Mouse (Mus musculus): Measurements from ENCODE around the gene Dus4l.
"Not testable (repeated sequence)": the region's sequence is repeated elsewhere in the genome, so short reads cannot be mapped to it uniquely, and the experiment has no call there.

Gene Dus4l

DNA sequence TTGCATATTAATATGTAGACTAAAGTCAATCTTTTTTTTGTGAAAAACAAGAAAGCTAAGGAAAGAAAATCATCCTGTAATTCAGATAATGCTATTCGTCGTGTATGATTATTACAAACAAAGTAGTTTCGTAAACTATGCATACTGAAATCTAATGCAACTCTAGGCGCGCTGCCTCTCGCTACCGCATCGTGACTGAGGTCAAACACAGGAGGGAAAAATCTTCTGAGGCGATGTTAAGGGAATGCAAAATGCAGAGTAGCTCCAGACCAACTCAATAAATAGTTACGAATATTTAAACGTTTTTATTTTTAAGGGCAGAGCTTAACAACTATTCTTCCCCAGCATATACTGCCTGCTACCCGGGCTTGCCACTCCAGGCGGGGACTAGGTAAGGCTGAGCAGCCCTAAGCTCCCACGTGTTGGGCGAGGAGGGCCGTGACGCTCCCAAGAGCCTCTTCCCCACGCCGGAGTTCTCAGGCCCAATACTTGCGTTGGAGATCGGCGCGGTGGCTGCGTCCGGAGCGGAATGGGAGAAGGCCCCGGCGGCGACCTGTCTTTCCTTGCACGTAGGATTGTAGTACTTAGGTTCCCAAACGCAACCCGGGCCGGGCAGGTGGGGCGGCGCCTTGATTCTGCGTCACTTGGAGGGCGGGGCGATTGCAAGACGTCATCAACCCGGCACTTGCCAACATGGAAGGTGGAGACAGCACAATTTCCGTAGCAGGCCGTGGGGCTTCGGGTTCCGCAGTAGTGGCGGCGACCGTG lies at the start of gene Dus4l, which contains the start of gene Cog5:
Gene Dus4l, minus strand, starts transcription at position 630 of the 768 bp plus-strand sequence.
Gene Cog5, plus strand, starts transcription at position 673 of the 768 bp plus-strand sequence.
- in situ Hi-C loops (cut with MboI, MseI) = loop anchor here (10.0 kb wide), 2 partner anchors 290 to 740 kb away; partner anchors contain the start of genes Acp1 and Sh3yl1

DNA sequence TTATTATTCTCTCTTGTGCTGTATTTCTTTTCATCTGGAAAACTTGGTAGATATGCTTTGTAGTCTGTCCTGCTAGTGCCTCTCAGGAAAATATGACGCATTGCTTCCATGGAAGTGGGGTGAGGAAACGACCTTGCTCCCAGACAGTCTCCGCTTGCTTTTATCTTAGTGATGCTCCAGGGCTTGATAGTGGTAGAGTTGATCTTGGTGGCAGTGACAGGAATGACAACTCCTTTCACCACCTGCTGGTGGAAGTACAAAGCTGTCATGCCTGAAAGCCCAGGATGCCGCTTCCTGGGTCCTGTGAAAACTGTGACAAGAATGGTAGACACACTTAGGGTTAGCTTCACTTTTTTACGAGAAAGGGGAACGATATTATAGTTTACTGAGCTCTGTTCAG lies 49.3 kb upstream of the Dus4l start:
- in situ Hi-C loops (cut with MboI, MseI) = no loop called here

DNA sequence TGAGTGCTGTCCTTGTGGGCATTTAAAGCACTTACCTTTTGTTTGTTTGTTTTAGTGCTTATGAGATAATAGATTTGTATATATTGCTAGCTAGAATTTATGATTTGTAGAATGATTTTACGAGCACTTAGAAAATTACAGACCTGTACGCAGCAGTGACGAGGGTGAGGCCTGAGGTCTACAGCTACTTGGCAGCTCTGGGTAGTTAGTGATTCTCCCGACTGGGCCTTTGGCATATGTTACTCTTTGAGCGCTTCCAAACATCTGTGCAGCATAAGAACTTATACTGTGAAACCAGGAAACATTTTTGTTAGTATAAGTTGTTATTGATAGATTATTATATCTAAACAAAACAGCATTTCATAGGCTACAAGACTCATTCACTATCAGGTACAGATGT lies 46.8 kb upstream of the Dus4l start:
- in situ Hi-C loops (cut with MboI, MseI) = no loop called here

DNA sequence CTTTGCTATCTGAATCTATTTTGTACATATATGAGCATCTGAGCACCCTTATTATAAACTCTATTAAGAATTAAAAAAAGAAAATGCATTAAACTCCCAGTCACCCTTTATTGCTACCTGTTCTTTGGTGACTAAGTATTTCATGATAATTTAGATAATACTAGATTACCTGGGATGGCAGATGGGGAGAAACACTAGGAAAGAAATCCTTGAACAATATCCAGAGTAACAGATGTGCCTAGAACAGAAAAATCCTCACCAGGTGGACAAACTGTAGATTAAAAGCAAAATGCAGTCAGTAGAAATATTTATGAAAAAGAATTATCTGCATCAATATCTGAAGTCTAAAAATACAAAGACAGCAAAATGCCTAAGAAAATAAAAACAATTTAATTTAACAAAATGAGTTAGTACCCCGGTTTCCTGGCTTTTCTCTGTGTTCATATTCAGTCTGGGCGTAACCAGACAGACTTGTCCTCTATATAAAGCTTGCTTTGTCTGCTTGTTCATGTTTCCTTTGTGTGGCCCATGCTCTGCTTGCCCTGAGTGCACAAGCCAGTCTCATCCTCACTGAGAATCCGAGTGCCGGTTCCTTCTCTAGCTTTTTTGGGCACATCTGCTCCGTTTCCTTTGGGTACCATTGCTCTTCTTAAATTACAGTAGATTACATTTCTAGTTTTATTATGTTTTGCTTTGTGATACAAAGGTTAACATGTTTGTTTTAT lies 46.2 kb upstream of the Dus4l start:
- in situ Hi-C loops (cut with MboI, MseI) = no loop called here

DNA sequence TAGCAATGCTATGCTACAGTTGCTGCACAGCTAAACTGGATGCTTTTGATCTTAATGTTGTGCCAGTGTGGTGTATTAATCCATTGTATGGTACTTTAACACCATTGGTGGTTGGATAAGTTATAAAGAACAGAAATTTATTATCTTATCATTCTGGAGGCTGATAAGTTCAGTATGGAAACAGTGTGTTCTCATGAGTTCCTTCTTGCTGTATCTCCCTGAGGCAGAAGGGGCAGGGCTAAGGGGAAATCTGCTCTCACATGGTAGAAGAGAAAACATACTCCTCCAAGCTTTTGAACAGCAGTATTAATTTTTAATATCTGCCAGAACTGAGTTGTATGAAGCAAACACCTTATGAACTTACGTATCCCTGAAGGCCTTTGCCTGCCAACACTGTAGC lies 38.7 kb upstream of the Dus4l start:
- in situ Hi-C loops (cut with MboI, MseI) = no loop called here

DNA sequence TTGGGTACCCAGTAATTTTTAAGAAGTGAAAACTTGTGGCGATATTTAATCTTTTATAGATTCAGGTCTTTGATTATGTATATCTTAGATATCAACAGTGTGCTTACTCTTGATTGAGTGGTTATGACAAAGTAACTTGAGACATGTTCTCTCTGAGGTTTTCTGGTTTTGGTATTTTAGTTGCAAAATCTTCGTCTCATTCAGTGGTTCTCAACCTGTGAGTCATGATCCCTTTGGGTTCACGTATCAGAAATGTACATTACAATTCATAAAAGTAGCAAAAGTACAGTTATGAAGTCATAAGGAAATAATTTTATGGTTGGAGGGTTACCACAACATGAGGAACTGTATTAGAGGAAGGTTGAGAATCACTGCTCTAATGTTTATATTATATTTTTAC lies 32.1 kb upstream of the Dus4l start:
- in situ Hi-C loops (cut with MboI, MseI) = no loop called here

DNA sequence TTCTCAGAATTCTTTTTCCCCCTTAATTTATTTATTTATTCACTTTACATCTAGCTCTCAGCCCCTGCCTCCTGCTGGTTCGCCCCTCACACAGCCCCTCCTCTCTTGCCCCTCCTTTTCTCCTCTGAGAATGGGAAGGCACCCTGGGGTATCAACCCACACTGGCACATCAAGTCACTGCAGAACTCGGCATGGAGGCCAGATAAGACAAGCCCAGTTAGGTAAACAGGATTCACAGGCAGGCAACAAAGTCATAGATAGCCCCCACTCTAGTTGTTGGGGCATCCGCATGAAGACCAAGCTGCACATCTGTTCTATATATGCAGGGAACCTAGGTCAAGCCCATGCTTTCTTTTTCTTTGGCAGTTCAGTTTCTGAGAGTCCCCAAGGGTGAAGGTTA lies 12.6 kb upstream of the Dus4l start:
- in situ Hi-C loops (cut with MboI, MseI) = no loop called here

DNA sequence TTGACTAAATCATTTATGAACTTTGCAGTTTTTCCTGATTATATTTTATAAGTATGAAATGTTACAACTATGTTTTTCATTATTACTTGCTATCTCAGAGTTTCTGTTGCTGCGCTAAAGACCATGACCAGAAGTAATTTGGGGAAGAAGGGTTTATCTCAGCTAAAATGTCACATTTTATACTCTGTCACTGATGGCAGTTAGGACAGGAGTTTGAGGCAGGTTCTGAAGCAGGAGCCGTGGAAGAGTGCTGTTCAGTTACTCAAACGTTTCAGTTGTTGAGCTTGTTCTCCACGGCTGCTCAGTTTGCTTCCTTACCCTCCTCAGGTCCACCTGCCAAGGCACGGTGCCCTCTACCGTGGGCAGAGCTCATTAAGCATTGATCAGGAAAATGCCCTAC lies 11.4 kb upstream of the Dus4l start:
- in situ Hi-C loops (cut with MboI, MseI) = no loop called here

DNA sequence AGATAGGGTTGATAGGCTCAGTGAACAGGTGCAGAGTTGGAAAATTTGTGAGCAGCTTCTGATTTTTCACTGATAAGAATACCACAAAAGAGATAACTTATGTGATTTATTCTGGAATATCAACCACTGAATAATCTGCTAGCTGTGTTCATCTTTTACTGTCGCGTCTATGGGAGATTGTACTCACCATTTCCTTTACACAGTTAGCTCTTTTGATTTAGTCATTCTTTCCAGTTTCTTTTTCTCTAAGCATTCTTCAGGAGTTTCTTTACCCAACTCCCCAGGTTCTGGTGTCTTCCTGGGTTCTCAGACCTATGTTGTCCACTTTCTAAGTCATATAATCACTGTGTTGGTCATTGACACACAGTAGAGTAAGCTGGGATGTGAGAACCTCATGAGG lies 2.2 kb upstream of the Dus4l start:
- in situ Hi-C loops (cut with MboI, MseI) = loop anchor here (10.0 kb wide), 2 partner anchors 288 to 742 kb away; partner anchors contain the start of genes Acp1 and Sh3yl1

DNA sequence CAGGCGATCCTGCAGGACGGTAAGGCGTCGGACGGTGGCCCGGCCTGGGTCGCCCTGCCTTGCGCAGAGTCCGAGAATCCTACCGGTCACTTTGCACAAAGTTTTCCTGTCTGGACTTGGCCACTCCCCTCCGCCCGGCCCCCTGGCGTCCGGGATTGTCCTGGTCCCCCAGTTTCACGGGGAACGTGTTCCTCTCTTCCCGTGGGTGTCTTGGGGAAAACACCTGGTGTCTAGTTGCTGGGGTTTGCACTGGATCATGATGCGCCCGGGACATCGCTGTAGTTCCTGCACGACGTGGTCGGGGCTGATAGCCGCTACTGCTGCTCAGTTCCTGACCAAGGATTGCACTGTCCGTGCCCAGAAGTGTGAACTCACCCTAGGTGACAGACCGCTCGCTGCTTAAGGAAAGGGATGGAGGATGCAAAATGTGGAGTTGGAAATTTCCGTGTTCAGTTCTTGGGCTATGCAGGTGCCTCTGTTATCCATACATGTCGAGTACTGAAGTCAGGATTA lies 395 bp upstream of the Dus4l start:
- in situ Hi-C loops (cut with MboI, MseI) = loop anchor here (10.0 kb wide), 2 partner anchors 290 to 740 kb away; partner anchors contain the start of genes Acp1 and Sh3yl1

DNA sequence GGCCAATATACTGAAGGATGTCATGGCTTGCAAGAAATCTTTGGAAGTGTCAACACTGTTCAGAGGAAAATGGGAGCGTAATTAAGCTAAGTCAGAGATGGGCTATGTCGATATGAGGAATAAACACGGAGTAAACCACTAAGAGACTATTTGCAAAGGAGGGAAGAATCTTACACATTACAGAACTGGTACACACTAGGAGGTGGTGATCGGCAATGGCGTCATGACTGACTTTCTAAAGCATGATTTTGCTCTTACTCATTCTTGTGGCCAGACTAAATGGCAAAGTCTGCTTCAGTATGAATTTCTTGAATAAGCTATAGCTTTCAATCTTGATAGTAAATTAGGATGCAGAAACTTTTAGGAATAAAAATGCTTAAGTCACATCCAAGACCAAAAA lies 1.0 kb downstream of the Dus4l start:
- in situ Hi-C loops (cut with MboI, MseI) = loop anchor here (10.0 kb wide), 2 partner anchors 291 to 739 kb away; partner anchors contain the start of genes Acp1 and Sh3yl1

DNA sequence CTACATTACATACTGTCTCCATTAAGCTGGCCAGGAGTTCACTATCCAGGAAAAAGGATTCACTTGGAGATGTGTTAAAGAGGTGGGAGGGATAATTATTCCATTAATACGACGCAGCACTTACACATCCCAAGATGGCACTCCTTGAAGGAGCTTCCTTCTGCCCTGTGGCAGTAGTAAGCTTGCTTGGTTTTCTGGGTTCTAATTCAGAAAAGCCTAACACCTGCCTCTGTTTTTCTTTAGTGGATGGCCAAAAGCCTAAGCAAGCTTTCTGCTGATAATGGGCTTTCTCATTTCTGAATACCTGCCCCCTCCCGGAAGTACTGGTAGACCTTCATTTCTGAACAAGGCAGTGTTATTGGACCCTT lies 19.4 kb downstream of the Dus4l start:
- in situ Hi-C loops (cut with MboI, MseI) = no loop called here

DNA sequence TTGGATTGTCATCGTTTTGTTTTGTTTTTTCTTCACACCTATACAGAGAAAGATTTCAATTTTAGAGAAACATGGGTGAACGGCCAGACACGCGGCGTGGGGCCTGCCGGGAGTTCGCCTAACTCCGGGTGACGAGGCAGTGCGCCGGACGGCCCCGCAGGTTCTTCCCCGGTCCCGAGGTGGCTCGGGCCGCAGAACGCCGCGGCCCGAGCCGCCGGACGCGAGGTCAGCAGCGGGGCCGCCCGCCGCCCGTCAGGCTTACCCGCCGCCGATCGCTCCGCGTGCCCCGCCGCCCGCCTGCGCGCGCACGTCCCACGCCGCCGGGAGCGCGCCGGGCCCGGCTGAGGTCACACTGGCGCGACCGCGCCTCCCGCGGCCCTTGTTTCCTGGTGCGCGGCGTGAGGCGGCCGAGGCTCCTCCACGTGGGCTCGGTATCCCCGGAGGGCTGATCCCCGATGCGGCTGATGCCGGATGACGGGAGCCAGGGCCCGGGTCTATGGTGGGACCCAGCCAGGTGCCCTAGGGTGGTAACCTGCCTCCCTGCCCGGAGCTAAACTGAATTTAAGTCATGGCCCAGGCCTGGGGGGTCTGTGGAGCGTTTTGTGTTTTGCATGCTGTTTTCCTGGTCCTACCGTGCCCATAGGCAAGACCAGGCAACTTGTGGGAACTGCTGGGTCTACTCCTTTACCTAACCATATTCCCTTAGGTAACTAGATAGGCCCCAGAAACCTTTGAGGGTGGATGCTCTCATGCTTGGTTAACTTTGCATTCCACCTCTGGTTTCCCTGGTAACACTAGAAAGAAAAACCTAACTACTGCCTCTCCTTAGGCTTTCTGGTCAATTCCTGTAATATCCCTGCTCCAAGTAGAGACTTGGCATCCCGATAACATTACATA lies 20.0 kb downstream of the Dus4l start, which contains the start of gene Bcap29:
Gene Bcap29, minus strand, starts transcription at position 316 of the 897 bp plus-strand sequence.
- in situ Hi-C loops (cut with MboI, MseI) = loop anchor here (5.0 kb wide), 1 partner anchor 137 kb away; the partner anchor contains the start of gene Cbll1

DNA sequence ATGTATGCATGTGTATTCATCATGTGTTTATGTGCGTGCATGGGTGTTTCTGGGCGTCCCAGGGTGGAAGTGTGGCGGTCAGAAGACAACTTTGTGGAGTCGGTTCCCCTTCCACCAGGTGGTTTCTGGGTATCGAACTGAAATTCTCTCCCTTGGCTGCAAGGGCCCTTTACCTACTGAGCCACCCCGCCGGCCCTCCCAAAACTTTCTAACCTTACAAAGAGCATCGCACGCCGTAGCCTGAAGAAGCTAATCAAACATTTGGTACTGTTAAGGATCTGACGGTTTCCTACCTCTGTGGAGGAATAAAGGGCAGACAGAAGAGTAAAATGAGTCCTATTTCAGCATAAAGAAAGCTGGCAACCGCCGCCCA lies 20.7 kb downstream of the Dus4l start:
- in situ Hi-C loops (cut with MboI, MseI) = loop anchor here (5.0 kb wide), 1 partner anchor 137 kb away; the partner anchor contains the start of gene Cbll1

DNA sequence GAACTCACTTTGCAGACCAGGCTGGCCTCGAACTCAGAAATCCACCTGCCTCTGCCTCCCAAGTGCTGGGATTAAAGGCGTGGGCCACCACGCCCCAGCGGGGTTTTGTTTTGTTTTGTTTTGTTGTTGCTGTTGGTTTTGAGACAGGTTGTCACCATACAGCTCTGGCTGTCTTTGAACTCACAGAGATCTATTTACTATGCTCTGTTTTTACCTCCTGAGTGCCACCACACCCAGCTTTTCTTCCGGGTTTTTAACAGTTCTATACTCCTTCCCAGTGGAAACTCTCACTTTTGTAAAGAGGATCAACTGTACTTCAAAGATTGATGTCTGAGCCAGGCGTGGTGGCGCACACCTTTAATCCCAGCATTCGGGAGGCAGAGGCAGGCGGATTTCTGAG lies 26.2 kb downstream of the Dus4l start:
- in situ Hi-C loops (cut with MboI, MseI) = not testable (repeated sequence)

DNA sequence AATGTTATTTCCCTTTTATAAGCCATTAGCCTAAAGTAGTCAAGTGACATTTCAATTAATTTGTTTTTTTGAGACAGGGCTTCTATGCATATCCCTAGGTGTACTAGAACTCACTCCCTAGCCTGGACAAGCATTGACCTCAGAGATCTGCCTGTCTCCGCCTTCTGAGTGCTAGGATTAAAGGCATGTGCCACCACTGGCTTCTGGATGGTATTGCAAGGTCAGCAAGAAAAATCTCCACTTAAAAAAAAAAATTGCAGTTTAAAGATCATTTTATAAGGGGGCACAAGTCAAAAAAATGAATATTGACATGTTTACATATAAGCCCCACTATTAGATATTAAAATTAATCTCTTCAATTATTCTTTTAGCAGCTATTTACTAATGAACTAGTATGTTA lies 29.6 kb downstream of the Dus4l start:
- in situ Hi-C loops (cut with MboI, MseI) = no loop called here

DNA sequence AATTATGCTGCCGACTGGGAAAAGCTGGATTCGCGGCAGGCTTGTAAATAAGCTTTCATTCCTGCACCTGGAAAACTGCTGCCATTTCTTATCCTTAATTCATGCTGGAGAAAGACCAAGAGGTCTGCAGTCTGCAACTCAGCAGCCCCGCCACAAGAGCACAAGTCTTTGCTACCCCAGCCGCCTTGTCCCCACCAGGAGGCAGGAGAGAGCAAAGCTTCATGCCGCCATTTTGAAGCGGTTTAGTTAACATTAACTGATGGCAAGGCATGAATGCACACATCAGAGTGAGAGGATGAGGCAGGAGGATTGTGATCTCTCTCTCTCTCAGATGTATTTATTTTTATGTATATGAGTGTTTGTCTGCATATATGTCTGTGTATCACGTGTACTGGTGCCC lies 34.5 kb downstream of the Dus4l start:
- in situ Hi-C loops (cut with MboI, MseI) = no loop called here

DNA sequence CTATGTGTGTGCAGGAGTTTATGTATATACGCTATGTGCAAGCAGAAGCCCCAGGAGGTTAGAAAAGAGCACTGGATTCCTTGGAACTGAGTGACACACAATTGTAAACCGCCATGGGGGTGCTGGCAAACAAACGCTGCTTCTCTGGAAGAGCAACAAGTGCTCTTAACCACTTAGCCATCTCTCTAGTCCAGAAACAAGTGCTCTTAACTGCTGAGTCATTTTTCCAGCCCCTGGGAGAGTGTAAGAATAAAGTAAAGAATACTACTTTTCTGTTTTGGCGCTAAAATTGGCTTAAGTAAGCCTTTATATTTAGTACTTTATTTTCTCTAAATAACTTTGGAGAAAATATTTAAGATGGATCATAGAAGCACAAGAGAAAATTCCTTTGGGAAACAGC lies 41.3 kb downstream of the Dus4l start:
- in situ Hi-C loops (cut with MboI, MseI) = no loop called here

DNA sequence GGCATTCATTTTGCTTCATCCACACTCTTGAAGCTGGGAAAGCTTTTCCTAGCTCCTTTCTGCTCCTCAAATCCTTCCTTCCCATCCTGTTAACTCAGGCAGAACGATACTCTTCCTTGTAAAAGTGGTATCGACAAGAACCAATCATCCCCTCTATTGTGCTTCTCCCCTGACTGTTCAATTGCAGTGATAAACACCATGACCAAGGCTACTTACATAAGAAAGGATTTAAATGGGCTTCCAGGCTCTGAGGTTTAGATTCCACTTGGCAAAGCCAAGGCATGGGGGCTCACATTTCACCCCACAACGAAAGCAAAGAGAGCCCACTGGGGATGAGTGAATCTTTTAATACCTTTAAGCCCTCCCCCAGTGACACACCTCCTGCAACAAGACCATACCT lies 46.5 kb downstream of the Dus4l start:
- in situ Hi-C loops (cut with MboI, MseI) = no loop called here

DNA sequence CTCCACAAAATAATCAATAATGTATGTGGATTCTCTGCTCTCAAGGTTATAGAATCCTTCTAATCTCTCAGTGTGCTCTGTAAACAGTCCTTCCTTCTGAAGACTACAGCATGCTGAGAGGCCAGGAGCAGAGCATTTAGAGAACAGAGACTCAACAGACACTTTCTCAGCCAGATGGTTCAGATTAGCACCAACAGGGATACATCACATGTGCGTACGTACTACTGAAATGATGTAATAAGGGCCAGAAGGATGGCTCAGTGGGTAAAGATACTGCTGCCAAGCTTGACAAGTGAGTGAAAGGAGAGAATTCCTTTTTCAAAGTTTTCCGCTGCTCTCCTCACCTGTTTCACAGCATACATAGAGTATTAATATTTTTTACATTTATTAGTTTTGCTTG lies 49.7 kb downstream of the Dus4l start:
- in situ Hi-C loops (cut with MboI, MseI) = no loop called here

DNA sequence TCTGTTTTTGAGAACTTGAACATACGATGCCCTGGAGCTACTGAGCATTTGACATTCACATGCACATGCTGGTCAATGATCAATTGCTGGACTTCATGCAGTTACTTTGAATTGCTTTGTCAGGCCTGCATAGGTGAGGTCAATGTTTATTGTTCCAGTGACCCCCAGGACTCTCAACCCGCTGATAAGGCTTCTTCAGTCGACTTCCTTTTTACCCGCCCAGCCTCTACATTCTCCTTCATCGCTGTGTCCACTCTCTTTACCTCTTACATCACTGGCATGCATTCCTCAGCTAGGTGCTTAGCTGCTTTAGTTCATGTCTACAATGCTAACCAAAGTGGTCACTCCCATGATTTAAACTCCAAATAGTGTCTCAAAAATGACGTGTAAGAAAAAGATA lies 51.0 kb downstream of the Dus4l start:
- in situ Hi-C loops (cut with MboI, MseI) = no loop called here

All from regulatory T cell (primary cell).